Mouse (Mus musculus): ENCODE measurements at regions not wholly inside any gene's neighbourhood (a gene's known extent, or its start where the extent isn't known, plus 50 kb on each side); places are given as distances from the start of the nearest gene placed in this dataset.

GRCm38 (mm10) chr5:73881941-73882340 lies 186.3 kb downstream of the Usp46 start:
- TF ChIP-seq TAL1 (conservative IDR thresholded peaks at IDR 0.05; ENCODE audit: low read depth, low read length) = no peak
- TF ChIP-seq CTCF (IDR thresholded peaks at IDR 0.05; ENCODE audit: low read depth, low read length) = no peak

All from G1E (cell line).